Mouse (Mus musculus) embryonic facial prominence, embryonic 15.5 days (tissue): ENCODE measurements around the gene Mical3. TPM values are rescaled to one million over a fixed set of nuclear protein-coding genes. Genes with fewer than 3 reads are reported as not detected.
A peak's percentile ranks its signal among the peaks of the same experiment; 100 is the strongest.
"Not testable (repeated sequence)": the region's sequence is repeated elsewhere in the genome, so short reads cannot be mapped to it uniquely, and the experiment has no call there.

Experiments
- ATAC-seq: fragments of 200-750 bp; cut with Nextera tagmentation; 2 replicates; pipeline ENCODE4 v1.8.0; 2017; ENCODE audit warnings: low read depth, moderate TSS enrichment; ENCODE audit not compliant: insufficient number of reproducible peaks, low FRiP score, low TSS enrichment
- H3K27ac ChIP-seq: fragments of 300-500 bp; sonication (generic); replicated peaks from 2 replicates; pipeline ENCODE4 v1.5.1; 2015; ENCODE audit warnings: mild to moderate bottlenecking, inconsistent platforms
- H3K27me3 ChIP-seq: fragments of 300-500 bp; sonication (generic); 2 replicates; pipeline ENCODE4 v1.6.1; 2015; ENCODE audit warnings: inconsistent platforms
- H3K36me3 ChIP-seq: fragments of 300-500 bp; sonication (generic); 2 replicates; pipeline ENCODE4 v1.6.1; 2015; ENCODE audit warnings: mild to moderate bottlenecking, inconsistent platforms
- H3K4me1 ChIP-seq: fragments of 300-500 bp; sonication (generic); 2 replicates; pipeline ENCODE4 v1.6.1; 2015; ENCODE audit warnings: inconsistent platforms
- H3K4me2 ChIP-seq: fragments of 300-500 bp; sonication (generic); replicated peaks from 2 replicates; pipeline ENCODE4 v1.6.1; 2015; ENCODE audit warnings: mild to moderate bottlenecking, inconsistent platforms
- H3K4me3 ChIP-seq: fragments of 300-500 bp; sonication (generic); replicated peaks from 2 replicates; pipeline ENCODE4 v1.5.1; 2015; ENCODE audit warnings: mild to moderate bottlenecking, inconsistent platforms
- H3K9ac ChIP-seq: fragments of 300-500 bp; sonication (generic); 2 replicates; pipeline ENCODE4 v1.6.1; 2015; ENCODE audit warnings: inconsistent platforms
- H3K9me3 ChIP-seq: fragments of 300-500 bp; sonication (generic); replicated peaks from 2 replicates; pipeline ENCODE4 v1.6.1; 2016; ENCODE audit warnings: inconsistent platforms
- WGBS: fragments of 180-500 bp; shearing (Covaris S2); methylation state at CpG from one replicate; pipeline ENCODE4 v1.1.7; 2015; 5-methylcytosine and 5-hydroxymethylcytosine counted together
- polyA plus RNA-seq: library from polyadenylated mRNA; unstranded; fragments of >200 nt; fragmentation: Nextera tagmentation; extraction: Ambion mirVana; gene quantifications from 2 replicates; pipeline ENCODE4 v1.2.1, GENCODE M21; 2015

Mical3 gene
- polyA plus RNA-seq, 1 experiment from 2014 or later, result 11.5 TPM

- H3K27ac ChIP-seq, result no peak overlapping the region
- no peak for ATAC-seq
- H3K27me3 ChIP-seq, result no peaks in the 10 kb centered on the region
- 0 out of 2 replicates have a peak, but pooled peaks cover 10% of the 10 kb centered on the region for H3K36me3 ChIP-seq
- H3K4me2 ChIP-seq, result no peak overlapping the region
- no peak overlapping the region for H3K9ac ChIP-seq
- no peaks in the 10 kb centered on the region for H3K9me3 ChIP-seq
- no peaks in the 10 kb centered on the region for H3K4me1 ChIP-seq
- 59% methylated on average over 3 of the region's 3 CpGs for WGBS
- H3K4me3 ChIP-seq, result no peak overlapping the region
Measured at GRCm38 (mm10) chr6:120927765-120928164, 203.0 kb downstream of the Mical3 start.

DNA sequence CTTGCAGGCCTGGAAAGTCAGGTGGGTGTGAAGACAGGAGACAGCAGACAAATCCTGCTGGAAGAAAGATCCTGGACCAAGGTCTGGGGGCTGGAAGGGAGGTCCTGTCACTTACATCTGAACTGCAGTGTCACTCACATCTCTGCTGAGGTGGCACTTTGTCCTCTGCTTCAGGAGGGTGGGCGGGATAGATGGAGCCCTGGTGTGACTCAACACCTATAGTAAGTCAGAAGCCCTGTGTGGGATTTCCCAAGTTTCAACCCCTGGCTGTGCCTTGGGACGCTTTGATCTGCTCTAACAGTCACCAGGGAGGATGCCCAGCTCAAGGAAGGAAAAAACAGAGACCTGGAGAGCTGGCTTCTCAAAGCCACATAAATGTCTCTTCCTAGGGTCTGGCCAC lies 203.9 kb downstream of the Mical3 start:
- Histone ChIP-seq H3K27me3 (no peaks in the 10 kb centered on the region), H3K36me3 (0 out of 2 replicates have a peak, but pooled peaks cover 2% of the 10 kb centered on the region), H3K9me3 (no peaks in the 10 kb centered on the region), H3K9ac (no peak overlapping the region), H3K4me1 (no peaks in the 10 kb centered on the region), H3K4me3 (no peak overlapping the region), H3K27ac (no peak overlapping the region), H3K4me2 (no peak overlapping the region)
- 52% methylated on average over 2 of the region's 2 CpGs for WGBS
- ATAC-seq, result no peak

GRCm38 (mm10) chr6:120924791-120925321 lies 205.9 kb downstream of the Mical3 start:
- ATAC-seq, H3K4me1 ChIP-seq, H3K9ac ChIP-seq, H3K27me3 ChIP-seq, H3K4me3 ChIP-seq, H3K36me3 ChIP-seq, H3K9me3 ChIP-seq, H3K4me2 ChIP-seq, H3K27ac ChIP-seq: not testable (repeated sequence)
- 60% methylated on average over 2 of the region's 2 CpGs for WGBS

DNA sequence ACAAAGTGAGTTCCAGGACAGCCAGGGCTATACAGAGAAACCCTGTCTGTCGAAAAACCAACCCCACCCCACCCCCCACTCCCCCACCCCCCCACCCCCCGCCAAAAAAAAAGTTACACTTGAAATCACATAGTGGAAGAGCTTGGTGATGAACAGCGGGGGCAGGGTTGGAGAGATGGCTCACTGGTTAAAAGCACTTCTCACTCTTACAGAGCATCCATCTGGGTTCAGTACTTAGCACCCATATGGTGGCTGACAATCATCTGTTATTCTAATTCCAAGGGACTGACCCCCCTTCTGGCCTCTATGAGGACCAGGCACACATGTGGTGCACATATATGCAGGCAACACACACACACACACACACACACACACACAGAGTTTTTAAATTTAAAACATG lies 212.8 kb downstream of the Mical3 start:
- no peak overlapping the region for H3K4me3 ChIP-seq
- no peak overlapping the region for H3K9ac ChIP-seq
- H3K27ac ChIP-seq, result no peak overlapping the region
- peaks cover 16% of the 10 kb centered on the region for H3K4me1 ChIP-seq
- ATAC-seq, result no peak
- H3K36me3 ChIP-seq, result no peaks in the 10 kb centered on the region
- no peak overlapping the region for H3K4me2 ChIP-seq
- no peaks in the 10 kb centered on the region for H3K9me3 ChIP-seq
- no peaks in the 10 kb centered on the region; the same call in 1 of the 2 replicates for H3K27me3 ChIP-seq
- WGBS, result 52% methylated on average over 3 of the region's 3 CpGs

DNA sequence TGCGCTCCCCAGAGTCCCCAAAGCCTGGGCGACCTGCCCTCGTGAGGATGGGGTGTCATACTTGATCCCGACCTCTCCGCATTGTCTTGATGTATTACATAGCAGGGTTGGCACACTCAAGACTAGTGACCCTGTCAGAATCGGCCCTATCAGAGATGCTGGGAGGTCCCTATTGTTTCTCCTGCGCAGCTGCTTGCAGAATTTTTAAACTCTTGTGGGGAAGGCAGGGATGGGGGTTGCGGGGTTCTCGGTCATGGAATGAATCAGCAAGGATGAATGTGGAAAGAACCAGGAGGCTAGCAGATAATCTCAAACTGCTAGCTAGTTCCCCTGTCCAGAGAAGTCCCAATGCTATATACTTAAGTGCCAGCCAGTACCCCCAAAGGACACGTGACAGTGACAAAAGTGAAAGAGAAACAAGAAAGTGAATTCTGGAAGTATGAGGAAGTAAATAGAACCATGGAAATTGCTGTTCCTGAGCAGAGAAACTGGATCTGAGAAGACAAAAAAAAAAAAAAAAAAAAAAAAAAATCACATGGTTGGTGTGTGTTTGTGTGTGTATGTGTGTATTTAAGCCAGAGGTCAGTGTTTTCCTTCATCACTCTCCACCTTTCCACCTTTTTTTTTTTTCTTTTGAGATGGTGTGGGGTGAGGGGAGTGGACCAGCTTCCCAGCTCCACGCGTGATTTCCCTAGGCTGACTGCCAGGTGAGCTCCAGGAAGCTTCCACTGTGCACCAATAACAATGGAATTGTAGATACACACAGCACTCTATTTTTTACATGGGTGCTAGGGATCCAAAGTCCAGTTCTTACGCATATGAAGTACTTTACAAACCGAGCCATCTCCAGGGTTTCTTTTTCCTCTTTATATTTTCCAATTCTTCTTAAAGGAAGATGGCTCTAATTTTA lies 213.6 kb downstream of the Mical3 start:
- Histone ChIP-seq H3K4me2 (peak overlapping the region; percentile 95), H3K9ac (0 out of 2 replicates have a peak overlapping the region, but pooled peaks have one; percentile 42), H3K4me3 (peak overlapping the region; percentile 57), H3K4me1 (peaks cover 16% of the 10 kb centered on the region)
- WGBS, result 23% methylated on average over 12 of the region's 14 CpGs
- H3K27me3 ChIP-seq, H3K9me3 ChIP-seq, H3K36me3 ChIP-seq, H3K27ac ChIP-seq, ATAC-seq: not testable (repeated sequence)

DNA sequence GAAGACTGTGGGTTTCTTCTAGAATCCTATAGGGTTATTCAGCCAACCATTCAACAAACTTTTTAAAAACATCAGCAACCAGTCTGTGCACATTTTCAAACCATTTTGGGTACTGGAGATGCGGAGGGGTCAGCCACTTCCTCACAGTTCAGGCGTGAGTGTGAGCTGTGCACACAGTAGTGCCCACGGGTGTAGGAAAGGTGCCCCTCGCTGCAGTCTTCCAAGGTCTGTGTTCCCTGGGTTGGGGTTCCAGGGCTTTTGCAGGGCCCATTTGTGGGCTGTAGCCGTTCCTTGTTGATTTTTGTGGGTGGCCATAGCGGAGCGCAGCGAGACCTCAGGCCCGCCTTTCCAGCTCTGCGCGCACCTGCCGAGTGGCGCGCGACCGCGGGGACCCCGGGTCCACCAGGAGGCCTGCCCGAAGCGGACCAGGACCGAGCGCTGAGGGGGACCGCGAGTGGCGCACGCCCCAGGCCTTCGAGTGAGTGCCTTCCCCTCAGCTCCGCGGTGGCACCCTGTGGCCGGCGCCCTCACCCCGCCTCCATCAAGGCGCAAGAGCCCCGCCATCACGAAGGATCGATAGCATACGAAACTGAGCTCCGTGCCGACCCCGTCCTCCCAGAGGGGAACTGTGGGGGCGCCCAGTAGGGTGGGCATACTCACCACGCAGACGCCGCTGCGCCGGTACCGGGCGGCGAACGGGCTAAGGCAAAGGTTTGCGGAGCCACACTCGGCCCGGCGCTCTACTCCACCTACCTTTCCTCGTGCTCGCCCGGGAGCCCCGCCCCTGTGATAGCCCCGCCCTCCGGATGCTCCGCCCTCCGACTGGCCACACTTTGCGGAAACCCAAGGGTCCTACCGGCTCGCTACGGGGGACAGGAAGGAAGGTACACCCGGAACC lies 214.5 kb downstream of the Mical3 start, which contains the start of gene Bid:
Gene Bid, minus strand, starts transcription at position 780 of the 898 bp plus-strand sequence.
- WGBS, result 1% methylated on average over 67 of the region's 67 CpGs

DNA sequence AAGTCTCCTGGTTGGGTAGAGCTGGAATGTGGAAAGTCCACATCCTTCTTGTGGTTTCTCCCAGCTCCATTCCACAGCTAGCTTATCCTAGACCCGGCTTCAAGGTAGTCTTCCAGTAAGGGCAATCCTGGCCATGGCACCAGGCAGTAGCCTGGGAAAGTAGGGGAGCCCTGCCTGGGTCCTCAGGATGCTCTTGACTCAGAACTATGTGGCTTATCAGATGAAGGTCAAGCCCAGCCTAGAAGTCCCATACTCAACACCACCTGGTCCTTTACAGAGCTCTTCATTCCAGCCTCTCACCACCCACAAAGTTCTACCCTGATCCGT lies 215.2 kb downstream of the Mical3 start:
- peaks cover 23% of the 10 kb centered on the region for H3K4me1 ChIP-seq
- H3K27me3 ChIP-seq, result no peaks in the 10 kb centered on the region; the same call in 1 of the 2 replicates
- ATAC-seq, result no peak
- 45% methylated on average over 2 of the region's 2 CpGs for WGBS
- H3K4me2 ChIP-seq, result 0 out of 2 replicates have a peak overlapping the region, but pooled peaks have one; percentile 95
- H3K4me3 ChIP-seq, result no peak overlapping the region
- no peak overlapping the region for H3K9ac ChIP-seq
- H3K27ac ChIP-seq, result no peak overlapping the region
- no peaks in the 10 kb centered on the region for H3K36me3 ChIP-seq
- H3K9me3 ChIP-seq, result no peaks in the 10 kb centered on the region

More for the DNA sequence above, 214.5 kb downstream of the Mical3 start, which contains the start of gene Bid:
- Histone ChIP-seq H3K36me3 (no peaks in the 10 kb centered on the region), H3K9me3 (no peaks in the 10 kb centered on the region), H3K4me2 (peak within 1 kb of the TSS; percentile 95), H3K4me3 (peak within 1 kb of the TSS; percentile 57), H3K4me1 (peaks cover 20% of the 10 kb centered on the region), H3K27me3 (no peaks in the 10 kb centered on the region; the same call in 1 of the 2 replicates), H3K9ac (peak within 1 kb of the TSS; percentile 42; the same call in 1 of the 2 replicates), H3K27ac (no peak within 1 kb of the TSS)
- ATAC-seq, result peak; percentile 84

DNA sequence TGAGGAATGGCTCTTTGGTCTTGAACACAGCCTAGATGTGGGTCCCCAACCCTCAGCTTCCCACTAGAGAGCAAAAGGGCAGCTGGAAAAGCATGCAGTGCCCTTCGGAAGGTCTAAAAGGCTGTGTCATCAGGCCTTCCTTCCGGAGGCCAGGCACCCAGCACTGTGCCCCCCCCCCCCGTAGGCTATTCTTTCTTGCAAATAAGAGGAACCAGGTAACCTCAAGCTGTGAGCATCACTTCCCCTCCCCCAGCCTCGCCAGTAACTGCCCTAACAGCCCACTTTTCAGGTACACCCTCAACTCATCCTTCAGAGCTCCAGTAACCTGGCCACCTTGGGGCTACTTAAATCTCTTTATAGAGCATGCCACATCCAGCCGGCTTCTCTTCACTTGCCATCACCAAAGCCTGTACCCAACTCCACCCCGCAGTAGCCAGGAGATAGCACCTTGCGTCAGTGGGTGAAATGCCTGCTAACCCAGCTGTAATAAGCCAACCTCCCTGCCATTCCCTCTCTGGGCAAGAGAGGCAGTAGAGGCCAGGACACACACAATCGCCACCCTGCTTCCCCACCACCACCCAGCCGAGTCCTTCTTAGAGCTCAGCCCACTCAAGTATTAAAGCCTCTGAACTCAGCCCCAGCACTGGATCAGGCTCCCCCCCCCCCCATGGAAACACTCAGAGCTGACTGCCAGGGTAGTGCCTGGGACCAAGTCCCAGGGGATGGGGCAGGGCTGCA lies 215.7 kb downstream of the Mical3 start:
- no peaks in the 10 kb centered on the region; the same call in 1 of the 2 replicates for H3K27me3 ChIP-seq
- H3K9ac ChIP-seq, result no peak overlapping the region
- no peak for ATAC-seq
- no peak overlapping the region for H3K4me2 ChIP-seq
- H3K4me1 ChIP-seq, result peaks cover 23% of the 10 kb centered on the region
- no peaks in the 10 kb centered on the region for H3K9me3 ChIP-seq
- H3K36me3 ChIP-seq, result no peaks in the 10 kb centered on the region
- H3K27ac ChIP-seq, result no peak overlapping the region
- no peak overlapping the region for H3K4me3 ChIP-seq
- 45% methylated on average over 9 of the region's 9 CpGs for WGBS

- no peak overlapping the region for H3K9ac ChIP-seq
- no peak overlapping the region for H3K4me2 ChIP-seq
- no peaks in the 10 kb centered on the region for H3K36me3 ChIP-seq
- no peaks in the 10 kb centered on the region; the same call in 1 of the 2 replicates for H3K27me3 ChIP-seq
- no peaks in the 10 kb centered on the region for H3K9me3 ChIP-seq
- peaks cover 23% of the 10 kb centered on the region for H3K4me1 ChIP-seq
- H3K27ac ChIP-seq, result no peak overlapping the region
- 78% methylated on average over 4 of the region's 4 CpGs for WGBS
- H3K4me3 ChIP-seq, result no peak overlapping the region
- ATAC-seq, result no peak
Measured at GRCm38 (mm10) chr6:120914533-120914910, 216.3 kb downstream of the Mical3 start.

- 77% methylated on average over 8 of the region's 8 CpGs for WGBS
- Histone ChIP-seq H3K9me3 (no peaks in the 10 kb centered on the region), H3K27ac (no peak overlapping the region), H3K4me3 (no peak overlapping the region), H3K27me3 (no peaks in the 10 kb centered on the region; the same call in 1 of the 2 replicates), H3K4me1 (peaks cover 23% of the 10 kb centered on the region), H3K36me3 (no peaks in the 10 kb centered on the region), H3K9ac (no peak overlapping the region), H3K4me2 (no peak overlapping the region)
- no peak for ATAC-seq
Measured at GRCm38 (mm10) chr6:120913783-120914182, 217.0 kb downstream of the Mical3 start.
